Mouse (Mus musculus): ENCODE results near the gene Hist1h1a. TPM values are rescaled to one million over a fixed set of nuclear protein-coding genes. Genes with fewer than 3 reads are reported as not detected.
"Not testable (repeated sequence)": the region's sequence is repeated elsewhere in the genome, so short reads cannot be mapped to it uniquely, and the experiment has no call there.

The Hist1h1a gene
- polyA plus RNA-seq, 1 experiment from 2014 or later, result 3.3 TPM

GRCm38 (mm10) chr13:23763242-23763585 lies 252 bp upstream of the Hist1h1a start:
- peaks cover 29% of the 10 kb centered on the region for H3K4me1 ChIP-seq
- no peak for ATAC-seq (ENCODE audit: borderline replicate concordance, extremely low read depth, low FRiP score, low TSS enrichment)
- 2% methylated on average over 10 of the region's 10 CpGs for WGBS
- H3K4me3 ChIP-seq, result peak overlapping the region; percentile 44
- H3K9ac ChIP-seq, result peak overlapping the region; percentile 30; the same call in 1 of the 2 replicates
- no peaks in the 10 kb centered on the region for H3K36me3 ChIP-seq
- H3K27ac ChIP-seq, result peak overlapping the region; percentile 97
- no peaks in the 10 kb centered on the region for H3K9me3 ChIP-seq
- H3K4me2 ChIP-seq, result peak overlapping the region; percentile 62
- H3K27me3 ChIP-seq, result no peaks in the 10 kb centered on the region

- H3K27ac ChIP-seq, result peak overlapping the region; percentile 97
- H3K4me3 ChIP-seq, result peak overlapping the region; percentile 44
- H3K4me2 ChIP-seq, result peak overlapping the region; percentile 62
- H3K4me1 ChIP-seq, result peaks cover 25% of the 10 kb centered on the region
- peak overlapping the region; percentile 59 for H3K9ac ChIP-seq
- no peak for ATAC-seq (ENCODE audit: borderline replicate concordance, extremely low read depth, low FRiP score, low TSS enrichment)
- no peaks in the 10 kb centered on the region for H3K9me3 ChIP-seq
- H3K27me3 ChIP-seq, result no peaks in the 10 kb centered on the region
- no peaks in the 10 kb centered on the region for H3K36me3 ChIP-seq
- 26% methylated on average over 12 of the region's 12 CpGs for WGBS
Measured at GRCm38 (mm10) chr13:23764324-23765171, 1.1 kb downstream of the Hist1h1a start.

- 39% methylated on average over 1 of the region's 1 CpGs for WGBS
- Histone ChIP-seq H3K4me1 (peaks cover 19% of the 10 kb centered on the region), H3K36me3 (no peaks in the 10 kb centered on the region), H3K4me3 (no peak overlapping the region), H3K9me3 (no peaks in the 10 kb centered on the region), H3K27ac (no peak overlapping the region; the same call in 1 of the 2 replicates), H3K4me2 (peak overlapping the region; percentile 62; the same call in 1 of the 2 replicates), H3K27me3 (no peaks in the 10 kb centered on the region), H3K9ac (no peak overlapping the region)
- ATAC-seq (ENCODE audit: borderline replicate concordance, extremely low read depth, low FRiP score, low TSS enrichment), result no peak
Measured at GRCm38 (mm10) chr13:23765172-23765513, 1.7 kb downstream of the Hist1h1a start.

- H3K36me3 ChIP-seq, result no peaks in the 10 kb centered on the region
- no peaks in the 10 kb centered on the region for H3K9me3 ChIP-seq
- H3K4me2 ChIP-seq, result no peak overlapping the region
- no peak overlapping the region for H3K9ac ChIP-seq
- peaks cover 20% of the 10 kb centered on the region for H3K4me1 ChIP-seq
- no peak overlapping the region for H3K27ac ChIP-seq
- ATAC-seq (ENCODE audit: borderline replicate concordance, extremely low read depth, low FRiP score, low TSS enrichment), result no peak
- no peaks in the 10 kb centered on the region for H3K27me3 ChIP-seq
- no peak overlapping the region for H3K4me3 ChIP-seq
Measured at GRCm38 (mm10) chr13:23766772-23767171, 3.3 kb downstream of the Hist1h1a start.

- Histone ChIP-seq H3K36me3 (no peaks in the 10 kb centered on the region), H3K27ac (no peak overlapping the region), H3K9ac (no peak overlapping the region), H3K27me3 (no peaks in the 10 kb centered on the region), H3K4me1 (peaks cover 21% of the 10 kb centered on the region), H3K9me3 (no peaks in the 10 kb centered on the region), H3K4me3 (no peak overlapping the region), H3K4me2 (no peak overlapping the region)
- 45% methylated on average over 5 of the region's 5 CpGs for WGBS
- no peak for ATAC-seq (ENCODE audit: borderline replicate concordance, extremely low read depth, low FRiP score, low TSS enrichment)
Measured at GRCm38 (mm10) chr13:23768834-23769397, 5.5 kb downstream of the Hist1h1a start.

- not testable (repeated sequence) for H3K4me2 ChIP-seq; H3K27me3 ChIP-seq; H3K9ac ChIP-seq; H3K27ac ChIP-seq; H3K9me3 ChIP-seq; H3K4me3 ChIP-seq; H3K36me3 ChIP-seq; ATAC-seq (ENCODE audit: borderline replicate concordance, extremely low read depth, low FRiP score, low TSS enrichment)
- peaks cover 14% of the 10 kb centered on the region for H3K4me1 ChIP-seq
- 84% methylated on average over 2 of the region's 2 CpGs for WGBS
Measured at GRCm38 (mm10) chr13:23769613-23770012, 6.1 kb downstream of the Hist1h1a start, which contains the start of gene Trim38. TSS of gene Trim38 (plus strand) at chr13:23769913.

- 19% methylated on average over 21 of the region's 21 CpGs for WGBS
- Histone ChIP-seq H3K9me3 (no peaks in the 10 kb centered on the region), H3K27ac (no peak overlapping the region), H3K4me1 (peaks cover 10% of the 10 kb centered on the region), H3K4me3 (peak overlapping the region; percentile 15; the same call in 1 of the 2 replicates), H3K27me3 (no peaks in the 10 kb centered on the region), H3K9ac (no peak overlapping the region), H3K4me2 (peak overlapping the region; percentile 49), H3K36me3 (no peaks in the 10 kb centered on the region)
- peak; percentile 90; the same call in 1 of the 2 replicates for ATAC-seq (ENCODE audit: borderline replicate concordance, extremely low read depth, low FRiP score, low TSS enrichment)
Measured at GRCm38 (mm10) chr13:23772561-23773313, 9.3 kb downstream of the Hist1h1a start.

GRCm38 (mm10) chr13:23778339-23778738 lies 14.9 kb downstream of the Hist1h1a start:
- Histone ChIP-seq H3K27me3 (no peaks in the 10 kb centered on the region), H3K4me1 (no peaks in the 10 kb centered on the region), H3K9ac (no peak overlapping the region), H3K36me3 (no peaks in the 10 kb centered on the region), H3K9me3 (no peaks in the 10 kb centered on the region), H3K27ac (no peak overlapping the region), H3K4me3 (no peak overlapping the region), H3K4me2 (no peak overlapping the region)
- no peak for ATAC-seq (ENCODE audit: borderline replicate concordance, extremely low read depth, low FRiP score, low TSS enrichment)
- WGBS, result 91% methylated on average over 7 of the region's 7 CpGs

GRCm38 (mm10) chr13:23779025-23779424 lies 15.6 kb downstream of the Hist1h1a start:
- ATAC-seq (ENCODE audit: borderline replicate concordance, extremely low read depth, low FRiP score, low TSS enrichment), result no peak
- H3K4me2 ChIP-seq, result no peak overlapping the region
- no peaks in the 10 kb centered on the region for H3K27me3 ChIP-seq
- H3K27ac ChIP-seq, result no peak overlapping the region
- no peaks in the 10 kb centered on the region for H3K36me3 ChIP-seq
- WGBS, result 67% methylated on average over 4 of the region's 4 CpGs
- H3K9ac ChIP-seq, result no peak overlapping the region
- no peak overlapping the region for H3K4me3 ChIP-seq
- no peaks in the 10 kb centered on the region for H3K9me3 ChIP-seq
- no peaks in the 10 kb centered on the region for H3K4me1 ChIP-seq

GRCm38 (mm10) chr13:23792520-23792919 lies 29.1 kb downstream of the Hist1h1a start:
- Histone ChIP-seq H3K4me3 (no peak overlapping the region), H3K9ac (no peak overlapping the region), H3K4me1 (no peaks in the 10 kb centered on the region), H3K27ac (no peak overlapping the region), H3K36me3 (no peaks in the 10 kb centered on the region), H3K4me2 (no peak overlapping the region), H3K27me3 (no peaks in the 10 kb centered on the region), H3K9me3 (no peaks in the 10 kb centered on the region)
- 34% methylated on average over 2 of the region's 2 CpGs for WGBS
- no peak for ATAC-seq (ENCODE audit: borderline replicate concordance, extremely low read depth, low FRiP score, low TSS enrichment)

GRCm38 (mm10) chr13:23799405-23799804 lies 35.9 kb downstream of the Hist1h1a start:
- H3K4me2 ChIP-seq, result no peak overlapping the region
- H3K9ac ChIP-seq, result no peak overlapping the region
- H3K4me1 ChIP-seq, result no peaks in the 10 kb centered on the region
- H3K27ac ChIP-seq, result no peak overlapping the region
- H3K9me3 ChIP-seq, result no peaks in the 10 kb centered on the region
- no peaks in the 10 kb centered on the region for H3K36me3 ChIP-seq
- H3K4me3 ChIP-seq, result no peak overlapping the region
- H3K27me3 ChIP-seq, result no peaks in the 10 kb centered on the region
- ATAC-seq (ENCODE audit: borderline replicate concordance, extremely low read depth, low FRiP score, low TSS enrichment), result no peak
- WGBS, result 75% methylated on average over 5 of the region's 5 CpGs

GRCm38 (mm10) chr13:23804532-23804931 lies 41.1 kb downstream of the Hist1h1a start:
- H3K4me3 ChIP-seq, result no peak overlapping the region
- no peak overlapping the region for H3K27ac ChIP-seq
- no peaks in the 10 kb centered on the region for H3K4me1 ChIP-seq
- H3K9ac ChIP-seq, result no peak overlapping the region
- no peaks in the 10 kb centered on the region for H3K36me3 ChIP-seq
- no peaks in the 10 kb centered on the region for H3K9me3 ChIP-seq
- H3K27me3 ChIP-seq, result no peaks in the 10 kb centered on the region
- ATAC-seq (ENCODE audit: borderline replicate concordance, extremely low read depth, low FRiP score, low TSS enrichment), result no peak
- WGBS, result 42% methylated on average over 2 of the region's 2 CpGs
- no peak overlapping the region for H3K4me2 ChIP-seq

Data from lung, embryonic 15.5 days (tissue).